Mouse (Mus musculus): ENCODE measurements around the gene Ccdc13.

Ccdc13 gene

GRCm38 (mm10) chr9:121759091-121760081 is 79.9 kb downstream of the Ccdc13 start, which contains the start of gene Zfp651:
Gene Zfp651 (plus strand): TSS chr9:121759330.
- peak; percentile 56 for DNase-seq

- no peak for DNase-seq
These were observed 81.1 kb downstream of the Ccdc13 start for GRCm38 (mm10) chr9:121757835-121758814.

DNA sequence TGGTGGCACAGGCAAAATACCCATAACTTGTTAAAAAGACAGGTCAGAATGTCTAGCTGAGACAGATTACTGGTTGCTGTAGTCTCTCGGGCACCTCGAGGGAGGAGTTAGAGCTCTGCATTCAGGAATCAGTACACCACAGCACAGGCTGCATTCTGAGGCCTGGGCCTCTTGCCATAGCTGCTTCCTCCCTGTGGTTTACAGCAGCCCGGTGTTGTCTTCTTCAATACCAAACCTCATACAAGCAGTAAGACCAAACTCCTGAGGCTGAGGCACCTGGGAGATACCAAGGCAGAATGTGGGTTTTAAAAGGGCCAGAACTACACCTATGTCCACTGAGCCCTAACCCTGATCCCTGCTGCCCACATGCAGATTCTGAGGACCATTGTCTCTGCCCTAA is 81.8 kb downstream of the Ccdc13 start:
- peak; percentile 55 for DNase-seq

DNA sequence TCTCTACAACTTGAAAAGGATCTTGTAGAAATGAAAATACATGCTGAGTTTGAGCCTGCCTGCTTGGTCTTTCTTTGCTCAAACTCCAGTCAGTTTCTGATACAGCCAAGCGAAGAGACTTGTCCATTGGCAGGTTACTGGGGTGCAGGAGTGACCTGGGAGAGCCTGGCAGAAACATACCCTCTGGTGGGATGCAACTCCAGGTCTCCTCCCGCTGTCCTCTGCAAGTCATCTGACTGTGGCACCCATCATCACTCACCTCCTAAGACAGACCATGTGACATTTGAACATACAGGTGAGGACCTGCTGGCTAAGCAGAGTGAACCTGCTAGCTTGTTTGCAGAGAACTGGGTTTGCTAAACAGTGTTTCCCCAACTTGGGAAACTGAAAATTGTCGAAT is 82.5 kb downstream of the Ccdc13 start:
- no peak for DNase-seq

DNA sequence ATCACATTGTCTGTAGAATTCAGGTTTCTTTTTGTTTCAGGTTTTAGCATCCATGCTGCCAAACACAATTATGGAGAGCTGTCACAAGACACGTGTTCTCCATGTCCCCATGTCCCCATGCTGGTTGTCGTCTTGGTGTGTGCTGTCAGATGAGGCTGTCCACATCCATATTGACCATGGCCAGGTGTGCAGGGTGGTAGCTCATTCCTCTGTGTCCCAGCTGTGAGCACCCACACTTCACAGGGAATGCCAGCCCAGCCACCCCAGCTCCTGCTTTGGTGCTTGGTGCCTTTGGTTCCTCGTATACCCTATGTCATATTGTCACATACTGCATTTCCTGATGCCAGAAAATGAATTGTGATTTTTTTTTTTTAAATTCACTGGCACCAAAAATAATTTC is 84.6 kb downstream of the Ccdc13 start:
- no peak for DNase-seq

GRCm38 (mm10) chr9:121752774-121753173 is 86.5 kb downstream of the Ccdc13 start:
- DNase-seq: no peak

Data from thymus, postnatal 4 days (tissue).